Mouse (Mus musculus) mouse embryonic stem cell (cell line): ENCODE data around the gene Arhgap15.

Experiments used
- in situ Hi-C, 2 experiments: fragments of 300-500 bp; cut with MboI; formaldehyde crosslinking; loops; 1 replicate in 1 of 2; 3 replicates in 1 of 2; pipeline ENCODE4 v1.14.3; 2019 to 2020; ENCODE audit warnings: low sequenced_read_pairs in 2 of 2, low pct_unique_long_range_greater_than_20kb in 1 of 2, mixed read lengths in 1 of 2; ENCODE audit not compliant: unreplicated experiment in 1 of 2

The Arhgap15 gene

GRCm38 (mm10) chr2:43769850-43770570, 21.4 kb downstream of the Arhgap15 start:
- in situ Hi-C loops: no loop called here

- in situ Hi-C loops: no loop called here
These were observed 24.0 kb downstream of the Arhgap15 start for GRCm38 (mm10) chr2:43772640-43773039.

GRCm38 (mm10) chr2:43782157-43782556, 33.5 kb downstream of the Arhgap15 start:
- in situ Hi-C loops: no loop called here

GRCm38 (mm10) chr2:43783759-43784735, 35.4 kb downstream of the Arhgap15 start:
- in situ Hi-C loops: no loop called here

- in situ Hi-C loops: no loop called here
These were observed 37.5 kb downstream of the Arhgap15 start for GRCm38 (mm10) chr2:43786101-43786500.

GRCm38 (mm10) chr2:43787141-43787540, 38.5 kb downstream of the Arhgap15 start:
- in situ Hi-C loops: no loop called here

GRCm38 (mm10) chr2:43788484-43788883, 39.9 kb downstream of the Arhgap15 start:
- in situ Hi-C loops: no loop called here

GRCm38 (mm10) chr2:43790049-43790693, 41.5 kb downstream of the Arhgap15 start:
- in situ Hi-C loops: no loop called here

- in situ Hi-C loops: no loop called here
These were observed 43.0 kb downstream of the Arhgap15 start for GRCm38 (mm10) chr2:43791575-43791974.

- in situ Hi-C loops: no loop called here
These were observed 44.5 kb downstream of the Arhgap15 start for GRCm38 (mm10) chr2:43793105-43793504.

- in situ Hi-C loops: no loop called here
These were observed 46.1 kb downstream of the Arhgap15 start for GRCm38 (mm10) chr2:43794700-43795099.

- in situ Hi-C loops: no loop called here
These were observed 47.8 kb downstream of the Arhgap15 start for GRCm38 (mm10) chr2:43796448-43796847.

GRCm38 (mm10) chr2:43805960-43806744, 57.5 kb downstream of the Arhgap15 start:
- in situ Hi-C loops: no loop called here

GRCm38 (mm10) chr2:43815896-43816787, 67.5 kb downstream of the Arhgap15 start:
- in situ Hi-C loops: no loop called here

- in situ Hi-C loops: no loop called here
These were observed 68.4 kb downstream of the Arhgap15 start for GRCm38 (mm10) chr2:43816788-43817581.

GRCm38 (mm10) chr2:43835931-43836330, 87.3 kb downstream of the Arhgap15 start:
- in situ Hi-C loops: no loop called here

- in situ Hi-C loops: no loop called here
These were observed 93.0 kb downstream of the Arhgap15 start for GRCm38 (mm10) chr2:43841644-43842043.
